Mouse (Mus musculus): ENCODE results near the gene Traf7. TPM values are rescaled to one million over a fixed set of nuclear protein-coding genes. Genes with fewer than 3 reads are reported as not detected.

Gene Traf7
- polyA plus RNA-seq, 1 experiment from 2014 or later = 42.6 TPM

DNA sequence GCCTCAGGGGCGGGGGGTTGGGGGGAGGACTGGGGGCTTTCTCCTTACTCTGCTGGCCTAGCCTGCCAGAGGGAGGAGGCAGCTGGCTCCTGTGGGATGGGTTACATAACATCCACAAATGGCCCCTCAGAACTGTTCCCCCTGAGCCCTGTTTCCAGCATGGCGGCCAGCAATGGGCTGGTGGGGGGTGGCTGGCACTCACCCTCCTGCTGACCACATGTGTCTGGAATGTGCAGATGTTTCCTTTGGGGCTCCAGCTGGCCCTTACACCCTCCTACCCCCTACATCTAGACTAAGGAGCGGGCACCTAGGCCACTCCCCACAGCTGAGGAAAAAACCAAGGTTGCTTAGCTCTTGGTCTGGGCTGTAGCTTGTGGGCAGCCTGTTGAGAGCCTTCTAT is 31.4 kb upstream of the Traf7 start:
- DNase-seq (ENCODE audit: low spot score) (no peak), ATAC-seq (ENCODE audit: low FRiP score, low TSS enrichment) (peak; percentile 68)

DNA sequence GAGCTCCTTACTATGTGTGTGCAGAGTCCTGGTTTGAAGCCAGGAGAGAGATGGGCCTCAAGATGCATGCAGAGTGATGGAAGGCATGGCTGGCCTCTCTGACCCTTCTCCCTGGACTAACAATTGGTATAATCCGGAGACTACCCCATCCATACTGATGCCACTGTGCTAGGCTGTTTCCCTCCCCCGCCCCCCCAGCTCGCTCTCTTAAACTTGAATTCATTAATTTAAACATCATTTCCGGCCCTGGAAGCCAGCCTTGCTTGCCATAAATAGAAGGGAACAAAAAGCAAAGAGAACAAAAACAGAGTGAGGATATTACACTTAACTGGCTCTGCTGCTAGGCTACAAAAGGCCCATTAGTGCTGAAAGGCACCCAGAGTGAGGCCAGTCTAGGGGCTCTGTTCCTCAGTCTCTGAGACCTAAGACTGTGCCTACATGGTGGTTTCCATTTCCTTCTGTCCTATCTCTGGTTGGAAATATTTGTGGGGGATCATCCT is 30.9 kb upstream of the Traf7 start:
- Histone ChIP-seq H3K9ac (ENCODE audit: low read length) (no peak overlapping the region; the same call in 1 of the 2 replicates), H3K4me3 (ENCODE audit: low read depth, low read length) (no peak overlapping the region), H3K4me1 (replicated peaks; ENCODE audit: control insufficient read depth, insufficient read depth) (peaks cover 14% of the 10 kb centered on the region), H3K4me2 (replicated peaks; ENCODE audit: low read depth) (peak overlapping the region; percentile 35), H3K36me3 (ENCODE audit: control insufficient read depth, insufficient read depth, low read length) (no peaks in the 10 kb centered on the region), H3K9me3 (ENCODE audit: control insufficient read depth, low read length) (no peaks in the 10 kb centered on the region), H3K27me3 (ENCODE audit: control insufficient read depth, insufficient read depth, low read length) (no peaks in the 10 kb centered on the region), H3K27ac (replicated peaks) (peak overlapping the region; percentile 89)
- no peak for DNase-seq (ENCODE audit: low spot score)
- no peak for TF ChIP-seq EP300 (optimal IDR thresholded peaks at IDR 0.05)
- no peak for TF ChIP-seq CTCF (IDR thresholded peaks at IDR 0.05; ENCODE audit: low read depth)
- ATAC-seq (ENCODE audit: low FRiP score, low TSS enrichment) = peak; percentile 41; the same call in 1 of the 2 replicates
- 28% methylated on average over 4 of the region's 4 CpGs for WGBS

More for the DNA sequence above, 31.4 kb upstream of the Traf7 start:
- 53% methylated on average over 3 of the region's 3 CpGs for WGBS
- Histone ChIP-seq H3K4me2 (replicated peaks; ENCODE audit: low read depth) (peak overlapping the region; percentile 35; the same call in 1 of the 2 replicates), H3K36me3 (ENCODE audit: control insufficient read depth, insufficient read depth, low read length) (no peaks in the 10 kb centered on the region), H3K27ac (replicated peaks) (peak overlapping the region; percentile 89), H3K4me1 (replicated peaks; ENCODE audit: control insufficient read depth, insufficient read depth) (peaks cover 14% of the 10 kb centered on the region), H3K4me3 (ENCODE audit: low read depth, low read length) (no peak overlapping the region), H3K27me3 (ENCODE audit: control insufficient read depth, insufficient read depth, low read length) (no peaks in the 10 kb centered on the region), H3K9ac (ENCODE audit: low read length) (no peak overlapping the region), H3K9me3 (ENCODE audit: control insufficient read depth, low read length) (no peaks in the 10 kb centered on the region)
- TF ChIP-seq EP300 (optimal IDR thresholded peaks at IDR 0.05) (no peak), CTCF (IDR thresholded peaks at IDR 0.05; ENCODE audit: low read depth) (no peak)

DNA sequence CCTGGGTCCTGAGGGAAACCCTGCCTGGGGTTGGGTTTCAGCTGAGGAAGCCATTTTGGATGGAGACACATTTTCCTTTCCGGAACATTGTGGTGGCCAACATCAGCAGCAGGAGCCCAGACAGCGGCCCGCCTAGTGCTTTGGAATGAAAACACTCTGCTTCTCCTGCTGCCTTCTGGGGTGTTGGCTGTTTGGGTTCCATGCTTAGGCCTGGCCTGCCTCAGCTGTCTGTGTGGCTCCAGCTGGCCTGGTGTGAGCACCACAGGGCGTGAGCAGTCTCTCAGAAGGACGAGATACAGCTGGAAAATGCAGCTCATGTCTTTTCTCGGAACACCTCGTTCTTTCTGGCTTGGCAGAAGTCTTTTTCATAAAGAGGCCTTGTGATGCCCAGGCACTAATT is 29.4 kb upstream of the Traf7 start:
- Histone ChIP-seq H3K9ac (ENCODE audit: low read length) (no peak overlapping the region), H3K27ac (replicated peaks) (peak overlapping the region; percentile 89; the same call in 1 of the 2 replicates), H3K4me2 (replicated peaks; ENCODE audit: low read depth) (no peak overlapping the region), H3K4me3 (ENCODE audit: low read depth, low read length) (no peak overlapping the region), H3K27me3 (ENCODE audit: control insufficient read depth, insufficient read depth, low read length) (no peaks in the 10 kb centered on the region), H3K36me3 (ENCODE audit: control insufficient read depth, insufficient read depth, low read length) (no peaks in the 10 kb centered on the region), H3K4me1 (replicated peaks; ENCODE audit: control insufficient read depth, insufficient read depth) (peaks cover 14% of the 10 kb centered on the region), H3K9me3 (ENCODE audit: control insufficient read depth, low read length) (no peaks in the 10 kb centered on the region)
- TF ChIP-seq EP300 (optimal IDR thresholded peaks at IDR 0.05) = no peak
- TF ChIP-seq CTCF (IDR thresholded peaks at IDR 0.05; ENCODE audit: low read depth) = no peak
- ATAC-seq (ENCODE audit: low FRiP score, low TSS enrichment) (peak; percentile 76; the same call in 1 of the 2 replicates), DNase-seq (ENCODE audit: low spot score) (no peak)
- 57% methylated on average over 7 of the region's 7 CpGs for WGBS

DNA sequence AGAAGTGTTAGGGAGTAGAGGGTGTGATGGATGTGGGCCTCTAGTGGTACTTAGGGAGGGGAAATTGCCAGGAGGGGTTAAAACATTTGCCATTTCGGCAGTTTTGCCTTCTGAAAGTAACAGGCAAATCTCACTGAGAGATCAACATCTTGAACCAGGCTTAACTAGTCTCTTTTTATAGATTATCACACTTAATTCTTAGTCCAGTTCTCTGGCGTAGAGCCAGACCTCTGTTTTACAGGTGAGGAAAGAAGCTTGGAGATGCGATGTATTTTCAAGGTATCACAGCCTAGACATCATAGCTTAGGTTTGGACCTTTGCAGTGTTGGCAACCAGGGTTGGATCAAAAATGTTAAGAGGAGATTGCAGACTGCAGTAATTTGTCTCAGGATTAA is 23.3 kb upstream of the Traf7 start:
- Histone ChIP-seq H3K4me2 (replicated peaks; ENCODE audit: low read depth) (peak overlapping the region; percentile 80), H3K9me3 (ENCODE audit: control insufficient read depth, low read length) (no peaks in the 10 kb centered on the region), H3K27ac (replicated peaks) (peak overlapping the region; percentile 99), H3K4me3 (ENCODE audit: low read depth, low read length) (peak overlapping the region; percentile 94), H3K9ac (ENCODE audit: low read length) (peak overlapping the region; percentile 93), H3K4me1 (replicated peaks; ENCODE audit: control insufficient read depth, insufficient read depth) (no peaks in the 10 kb centered on the region), H3K36me3 (ENCODE audit: control insufficient read depth, insufficient read depth, low read length) (no peaks in the 10 kb centered on the region), H3K27me3 (ENCODE audit: control insufficient read depth, insufficient read depth, low read length) (no peaks in the 10 kb centered on the region)
- WGBS = 53% methylated on average over 3 of the region's 3 CpGs
- TF ChIP-seq CTCF (IDR thresholded peaks at IDR 0.05; ENCODE audit: low read depth) = no peak
- TF ChIP-seq EP300 (optimal IDR thresholded peaks at IDR 0.05) = no peak
- ATAC-seq (ENCODE audit: low FRiP score, low TSS enrichment) (no peak), DNase-seq (ENCODE audit: low spot score) (no peak)

DNA sequence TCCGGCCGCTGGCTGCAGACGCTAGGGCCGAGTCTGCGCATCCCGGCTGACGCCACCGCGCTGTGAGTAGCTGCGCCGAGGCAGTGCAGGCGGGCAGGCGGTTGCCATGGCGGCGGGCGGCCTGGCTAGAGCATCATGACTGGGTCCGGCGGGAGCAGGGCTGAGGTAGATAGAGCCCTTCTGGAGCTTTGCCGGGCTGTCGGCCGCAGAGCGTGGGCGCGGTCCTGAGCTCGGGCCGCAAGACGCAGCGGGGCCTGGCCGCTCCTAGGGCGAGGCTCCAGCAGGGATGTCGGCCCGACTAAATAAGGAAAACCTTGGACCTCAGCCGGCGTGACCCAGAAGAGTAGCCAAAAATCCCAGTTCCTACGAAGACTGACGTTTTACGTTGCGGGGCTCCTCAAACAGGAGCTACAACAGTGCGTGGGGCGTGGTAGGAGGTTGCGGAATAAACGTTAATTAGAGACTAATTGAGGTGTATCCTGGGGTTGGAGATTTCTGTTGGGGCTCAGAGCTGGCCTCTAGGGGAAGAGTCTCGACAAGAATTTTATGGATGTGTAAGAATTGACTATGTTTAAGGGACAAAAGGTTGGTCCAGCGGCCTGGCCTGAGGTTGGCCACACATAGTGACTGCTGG is 22.8 kb upstream of the Traf7 start:
- Histone ChIP-seq H3K4me2 (replicated peaks; ENCODE audit: low read depth) (peak overlapping the region; percentile 80), H3K9ac (ENCODE audit: low read length) (peak overlapping the region; percentile 93), H3K9me3 (ENCODE audit: control insufficient read depth, low read length) (no peaks in the 10 kb centered on the region), H3K4me1 (replicated peaks; ENCODE audit: control insufficient read depth, insufficient read depth) (no peaks in the 10 kb centered on the region), H3K36me3 (ENCODE audit: control insufficient read depth, insufficient read depth, low read length) (no peaks in the 10 kb centered on the region), H3K27me3 (ENCODE audit: control insufficient read depth, insufficient read depth, low read length) (no peaks in the 10 kb centered on the region), H3K4me3 (ENCODE audit: low read depth, low read length) (peak overlapping the region; percentile 94), H3K27ac (replicated peaks) (peak overlapping the region; percentile 99)
- DNase-seq (ENCODE audit: low spot score) = peak; percentile 83
- peak; percentile 78 for ATAC-seq (ENCODE audit: low FRiP score, low TSS enrichment)
- under 1% methylated on average over 44 of the region's 44 CpGs for WGBS
- TF ChIP-seq EP300 (optimal IDR thresholded peaks at IDR 0.05) (no peak), CTCF (IDR thresholded peaks at IDR 0.05; ENCODE audit: low read depth) (peak; percentile 27; the same call in 1 of the 2 replicates)

Data from stomach, postnatal 0 days (tissue).